Mouse (Mus musculus): ENCODE data around the gene Tcap.

DNA sequence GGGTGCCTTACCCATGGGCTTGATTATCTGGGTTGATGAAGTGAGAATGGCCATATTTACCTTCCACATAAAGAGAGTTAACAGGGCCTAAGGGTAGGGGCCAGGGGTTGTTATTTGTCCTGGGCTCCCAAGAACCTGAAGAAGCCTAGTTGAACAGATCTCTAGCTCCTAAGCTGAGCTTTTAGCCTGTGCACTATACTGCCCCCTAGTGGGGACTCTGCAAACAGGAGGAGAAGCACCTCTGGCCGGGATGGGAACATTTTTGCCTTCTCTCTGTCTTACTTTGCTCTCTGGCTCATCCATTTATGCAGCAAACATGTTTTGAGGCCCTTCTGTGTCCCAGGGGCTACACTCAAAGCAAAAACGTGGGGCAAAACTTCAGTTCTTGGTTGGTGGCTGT lies 11.2 kb upstream of the Tcap start:
- no peak for TF ChIP-seq ZNF384 (IDR thresholded peaks at IDR 0.05; ENCODE audit: low read depth, low read length)
- no peak for TF ChIP-seq HCFC1 (IDR thresholded peaks at IDR 0.05; ENCODE audit: borderline replicate concordance, insufficient read depth, low read length)
- no peak for TF ChIP-seq CHD2 (IDR thresholded peaks at IDR 0.05; ENCODE audit: low read depth, low read length)
